Mouse (Mus musculus): ENCODE measurements around the gene Ugt1a6a.

GRCm38 (mm10) chr1:88234646-88235045, 100.0 kb downstream of the Ugt1a6a start:
- no peak for TF ChIP-seq POLR2A (IDR thresholded peaks at IDR 0.05; ENCODE audit: insufficient read depth, low read depth, low read length)
- no peak for TF ChIP-seq CTCF (IDR thresholded peaks at IDR 0.05; ENCODE audit: insufficient read depth, low read depth, low read length)

All from olfactory bulb, adult 2 months (tissue).